ENCODE assay signal across 1 mouse cellular context in the genomic region with DNA sequence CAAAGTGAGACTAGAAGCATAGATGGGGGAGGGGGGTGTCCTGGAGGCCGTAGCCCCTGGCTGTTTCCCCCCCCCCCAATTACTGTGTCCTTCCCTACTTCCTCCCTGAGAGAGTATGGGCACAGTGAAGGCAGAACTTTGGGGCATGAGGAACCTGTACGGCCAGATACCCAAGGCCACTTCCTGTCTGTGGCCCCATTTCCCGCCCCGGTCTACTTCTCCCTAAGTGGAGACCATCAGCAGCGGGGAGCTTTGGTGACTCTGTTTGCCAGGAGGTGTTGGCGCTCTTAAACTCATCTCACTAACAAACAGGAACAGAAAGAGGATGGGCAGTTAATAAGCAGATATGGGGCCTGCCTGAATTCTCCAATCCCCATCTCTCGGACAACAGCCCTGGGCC.
TF ChIP-seq lines count a peak whose summit lies in the region.

No protein-coding gene starts in this region.

TF ChIP-seq in CH12.LX, 34 proteins besides CTCF, POLR2A, EP300 and RAD21:
- TF ChIP-seq MAX (IDR thresholded peaks at IDR 0.05; ENCODE audit: low read length) (no peak), TCF12 (IDR thresholded peaks at IDR 0.05; ENCODE audit: low read depth, low read length) (no peak), TBP (conservative IDR thresholded peaks at IDR 0.05; ENCODE audit: low read depth, low read length) (no peak), MAFK (IDR thresholded peaks at IDR 0.05; ENCODE audit: insufficient replicate concordance, low read length) (no peak), ETS1 (conservative IDR thresholded peaks at IDR 0.05; ENCODE audit: low read depth, low read length) (no peak), POLR2AphosphoS2 (IDR thresholded peaks at IDR 0.05; ENCODE audit: low read depth, low read length) (no peak), ELF1 (IDR thresholded peaks at IDR 0.05; ENCODE audit: low read depth, low read length) (0 out of 2 replicates have a peak, but pooled peaks have one; percentile 25)
